27 mouse cellular contexts compared by ENCODE assay signal in the genomic region with DNA sequence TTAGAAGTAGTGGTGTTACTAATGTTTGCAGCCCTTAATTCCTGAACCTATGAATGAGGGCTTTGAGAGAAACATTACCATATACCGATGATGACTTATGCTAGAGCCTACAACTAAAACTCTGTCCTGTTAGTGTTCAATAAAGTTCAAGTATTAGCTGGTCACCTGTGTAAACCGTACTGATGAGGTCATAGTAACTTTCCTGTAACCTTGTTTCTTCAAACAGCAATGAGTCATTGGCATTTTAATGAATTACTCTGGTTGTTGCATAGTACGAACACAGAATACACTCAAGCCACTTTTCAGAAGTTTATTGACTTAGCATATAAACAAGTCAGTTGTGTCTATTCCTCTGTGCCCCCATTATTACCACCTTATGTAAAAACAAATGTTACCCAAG.
"Had no signal": no experiment of that assay in that cellular context is flagged by ENCODE, and none has a peak within 500 bp of the region (broad histone marks: within the 10 kb centered on the region; RNA-seq: fewer than 3 reads in every experiment).

No protein-coding gene starts in this region.

- H3K4me2 ChIP-seq: embryonic facial prominence, embryonic 12.5 days; embryonic facial prominence, embryonic 13.5 days; embryonic facial prominence, embryonic 15.5 days; forebrain, embryonic 12.5 days; forebrain, embryonic 13.5 days; forebrain, embryonic 15.5 days had no signal

- H3K4me1 ChIP-seq: embryonic facial prominence, embryonic 10.5 days; embryonic facial prominence, embryonic 12.5 days; embryonic facial prominence, embryonic 13.5 days; embryonic facial prominence, embryonic 15.5 days; forebrain, embryonic 12.5 days; forebrain, embryonic 13.5 days; forebrain, embryonic 15.5 days had no signal

- ATAC-seq: forebrain, embryonic 13.5 days; forebrain, embryonic 14.5 days; forebrain, embryonic 15.5 days; forebrain, embryonic 16.5 days; forebrain, postnatal 0 days had no signal

- DNase-seq: cerebellum, adult 8-10 months; cerebellum, adult 9-10 months; cerebellum, adult 9-11 months; cerebellum, postnatal 10 days; cerebellum, postnatal 14 days; cerebellum, postnatal 25 days; cerebellum, postnatal 36 days; embryo, embryonic 11 days; forebrain, postnatal 0 days; gastrocnemius, adult 2 months; gastrocnemius, postnatal 10 days; gastrocnemius, postnatal 14 days; gastrocnemius, postnatal 25 days; gastrocnemius, postnatal 36 days; heart, adult 18-20 months; heart, adult 2 months had no signal

- H3K9me3 ChIP-seq: embryonic facial prominence, embryonic 10.5 days; embryonic facial prominence, embryonic 12.5 days; embryonic facial prominence, embryonic 13.5 days; embryonic facial prominence, embryonic 15.5 days; forebrain, embryonic 10.5 days; forebrain, embryonic 12.5 days; forebrain, embryonic 13.5 days; forebrain, embryonic 15.5 days had no signal

- H3K4me3 ChIP-seq: embryonic facial prominence, embryonic 10.5 days; embryonic facial prominence, embryonic 12.5 days; embryonic facial prominence, embryonic 13.5 days; embryonic facial prominence, embryonic 15.5 days; erythroblast, embryonic 14.5 days; forebrain, embryonic 10.5 days; forebrain, embryonic 12.5 days; forebrain, embryonic 13.5 days; forebrain, embryonic 15.5 days; gastrocnemius, adult 2 months; heart, adult 2 months had no signal

- H3K27ac ChIP-seq: embryonic facial prominence, embryonic 10.5 days; embryonic facial prominence, embryonic 12.5 days; embryonic facial prominence, embryonic 13.5 days; embryonic facial prominence, embryonic 15.5 days; forebrain, embryonic 10.5 days; forebrain, embryonic 12.5 days; forebrain, embryonic 13.5 days; forebrain, embryonic 15.5 days; gastrocnemius, adult 2 months; heart, adult 2 months had no signal

- H3K9ac ChIP-seq: embryonic facial prominence, embryonic 12.5 days; embryonic facial prominence, embryonic 13.5 days; embryonic facial prominence, embryonic 15.5 days; forebrain, embryonic 12.5 days; forebrain, embryonic 13.5 days; forebrain, embryonic 15.5 days; forebrain, postnatal 0 days had no signal

- H3K27me3 ChIP-seq: embryonic facial prominence, embryonic 12.5 days; embryonic facial prominence, embryonic 13.5 days; embryonic facial prominence, embryonic 15.5 days; forebrain, embryonic 12.5 days; forebrain, embryonic 13.5 days; forebrain, embryonic 15.5 days had no signal
